Mouse (Mus musculus): Measurements from ENCODE around the gene Setd1a.
A peak's percentile ranks its signal among the peaks of the same experiment; 100 is the strongest.
"Not testable (repeated sequence)": the region's sequence is repeated elsewhere in the genome, so short reads cannot be mapped to it uniquely, and the experiment has no call there.

Gene Setd1a

GRCm38 (mm10) chr7:127776426-127776825 lies at the start of gene Setd1a:
Setd1a (plus strand) TSS chr7:127776670.
- peak; percentile 81 for DNase-seq (ENCODE audit: low read depth, low spot score)

- DNase-seq (ENCODE audit: low read depth, low spot score), result no peak
Measured at GRCm38 (mm10) chr7:127727898-127728297, 48.6 kb upstream of the Setd1a start.

- DNase-seq (ENCODE audit: low read depth, low spot score), result no peak
Measured at GRCm38 (mm10) chr7:127730170-127730569, 46.3 kb upstream of the Setd1a start.

- DNase-seq (ENCODE audit: low read depth, low spot score), result not testable (repeated sequence)
Measured at GRCm38 (mm10) chr7:127732066-127732465, 44.4 kb upstream of the Setd1a start, which contains the start of gene Ctf2. Ctf2 (minus strand) TSS chr7:127732166.

GRCm38 (mm10) chr7:127744366-127745045 lies 32.0 kb upstream of the Setd1a start, which contains the start of gene Fbxl19:
Fbxl19 (plus strand) TSS chr7:127744543.
- peak; percentile 74 for DNase-seq (ENCODE audit: low read depth, low spot score)

GRCm38 (mm10) chr7:127745251-127745651 lies 31.2 kb upstream of the Setd1a start:
- peak; percentile 95 for DNase-seq (ENCODE audit: low read depth, low spot score)

GRCm38 (mm10) chr7:127745652-127746493 lies 30.6 kb upstream of the Setd1a start:
- DNase-seq (ENCODE audit: low read depth, low spot score), result peak; percentile 99

- peak; percentile 51 for DNase-seq (ENCODE audit: low read depth, low spot score)
Measured at GRCm38 (mm10) chr7:127746494-127747491, 29.7 kb upstream of the Setd1a start.

- DNase-seq (ENCODE audit: low read depth, low spot score), result no peak
Measured at GRCm38 (mm10) chr7:127747559-127748234, 28.8 kb upstream of the Setd1a start.

- no peak for DNase-seq (ENCODE audit: low read depth, low spot score)
Measured at GRCm38 (mm10) chr7:127748235-127748560, 28.3 kb upstream of the Setd1a start.

GRCm38 (mm10) chr7:127750131-127751127 lies 26.0 kb upstream of the Setd1a start:
- DNase-seq (ENCODE audit: low read depth, low spot score), result peak; percentile 12

GRCm38 (mm10) chr7:127751619-127752018 lies 24.9 kb upstream of the Setd1a start:
- no peak for DNase-seq (ENCODE audit: low read depth, low spot score)

GRCm38 (mm10) chr7:127752069-127752468 lies 24.4 kb upstream of the Setd1a start:
- no peak for DNase-seq (ENCODE audit: low read depth, low spot score)

GRCm38 (mm10) chr7:127753158-127753557 lies 23.3 kb upstream of the Setd1a start:
- no peak for DNase-seq (ENCODE audit: low read depth, low spot score)

- DNase-seq (ENCODE audit: low read depth, low spot score), result no peak
Measured at GRCm38 (mm10) chr7:127753741-127754140, 22.7 kb upstream of the Setd1a start.

GRCm38 (mm10) chr7:127759716-127760115 lies 16.8 kb upstream of the Setd1a start:
- no peak for DNase-seq (ENCODE audit: low read depth, low spot score)

- DNase-seq (ENCODE audit: low read depth, low spot score), result no peak
Measured at GRCm38 (mm10) chr7:127760478-127760877, 16.0 kb upstream of the Setd1a start.

GRCm38 (mm10) chr7:127761026-127761425 lies 15.4 kb upstream of the Setd1a start:
- DNase-seq (ENCODE audit: low read depth, low spot score), result peak; percentile 69

GRCm38 (mm10) chr7:127763642-127764041 lies 12.8 kb upstream of the Setd1a start:
- DNase-seq (ENCODE audit: low read depth, low spot score), result no peak

- no peak for DNase-seq (ENCODE audit: low read depth, low spot score)
Measured at GRCm38 (mm10) chr7:127765756-127766155, 10.7 kb upstream of the Setd1a start.

All from forelimb bud, embryonic 11.5 days (tissue).